Mouse (Mus musculus) cerebellum, postnatal 14 days (tissue): ENCODE results near the gene Cd69.

Experiments
- DNase-seq, 2 experiments: peaks; one replicate each; pipeline ENCODE4 v3.0.0; 2021; ENCODE audit warnings: mixed read lengths in 2 of 2

Cd69 gene

DNA sequence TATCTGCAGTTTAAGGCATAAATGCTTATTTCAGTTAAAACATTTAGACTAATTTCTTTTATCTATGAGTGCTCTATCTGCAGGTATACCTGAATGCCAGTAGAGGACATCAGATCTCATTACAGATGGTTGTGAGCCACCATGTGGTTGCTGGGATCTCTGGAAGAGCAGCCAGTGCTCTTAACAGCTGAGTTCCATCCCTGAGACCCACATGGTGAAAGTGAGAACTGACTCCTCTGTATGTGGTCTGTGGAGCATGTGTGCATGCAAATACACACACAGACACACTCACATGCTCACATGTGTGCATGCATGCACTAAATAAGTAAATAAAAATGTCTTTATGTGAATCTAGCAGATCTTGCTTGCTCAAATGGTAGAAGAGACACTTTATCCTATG lies 29.4 kb downstream of the Cd69 start:
- no peak for DNase-seq

DNA sequence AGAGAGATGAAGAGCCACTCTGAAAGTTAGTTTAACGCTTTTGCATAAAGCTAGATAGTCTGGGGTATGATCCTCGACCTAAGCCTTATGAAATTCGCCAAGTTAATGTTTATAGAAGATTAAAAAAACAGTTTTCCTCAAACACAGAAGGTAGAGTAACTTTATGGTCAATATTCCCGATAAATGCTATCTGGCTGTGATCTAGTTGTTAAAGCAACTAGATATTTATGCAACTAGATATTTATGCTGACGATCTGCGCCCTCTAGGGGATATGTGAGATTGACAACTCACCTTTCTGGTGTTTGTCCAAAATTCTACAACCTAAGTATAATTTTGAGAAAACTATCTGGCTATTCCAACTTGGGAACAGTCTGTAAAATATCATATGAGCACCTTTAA lies 33.3 kb downstream of the Cd69 start:
- no peak for DNase-seq

DNA sequence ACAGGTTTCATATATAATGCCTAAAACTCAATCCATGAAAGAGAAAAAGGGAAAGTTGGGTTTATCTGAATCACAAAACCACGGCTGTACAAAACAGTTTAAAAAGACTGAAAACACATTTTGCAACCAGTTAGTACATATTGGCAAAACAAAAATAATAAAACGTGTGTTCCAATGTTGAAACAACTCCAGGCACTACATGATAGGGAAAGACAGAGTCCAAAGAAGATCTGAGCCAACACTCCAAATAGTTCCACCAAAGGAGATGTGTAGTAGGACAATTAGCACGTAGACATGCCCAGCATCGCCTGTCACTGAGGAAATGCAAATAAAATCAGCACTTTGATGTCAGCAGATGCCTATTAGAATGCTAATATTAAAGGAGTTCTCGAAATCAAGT lies 33.8 kb downstream of the Cd69 start:
- DNase-seq, result no peak

DNA sequence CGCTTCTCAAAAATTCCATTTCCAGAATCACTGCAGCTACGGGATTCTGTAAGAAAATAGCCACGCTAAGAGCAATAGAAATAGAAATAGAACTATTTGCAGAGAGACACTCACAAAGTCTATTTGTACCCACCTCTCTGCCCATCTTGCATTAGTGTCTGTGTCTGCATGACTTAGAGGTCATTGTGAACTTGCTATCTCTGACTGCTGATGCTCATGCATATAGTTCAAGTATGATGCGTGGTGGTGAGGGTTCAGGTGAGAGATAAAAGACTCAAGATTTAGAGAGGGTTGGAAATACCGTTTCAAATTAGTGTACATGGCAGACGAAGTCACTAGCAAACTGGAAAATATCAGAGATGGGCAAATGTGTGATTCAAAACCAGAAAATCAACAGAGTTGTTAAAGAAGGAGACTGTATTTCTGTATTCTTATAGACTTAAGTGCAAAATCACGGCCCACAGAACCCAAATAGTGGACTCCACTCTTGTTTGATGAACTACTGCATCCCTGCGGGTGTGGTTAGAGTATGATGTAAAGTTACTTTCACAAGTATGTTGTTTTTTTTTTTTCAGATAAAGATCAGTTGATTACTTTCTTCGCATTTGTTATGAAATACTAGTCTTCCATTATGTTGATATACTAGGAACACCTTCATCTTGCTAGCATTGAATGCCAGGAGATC lies 35.5 kb downstream of the Cd69 start:
- no peak for DNase-seq

DNA sequence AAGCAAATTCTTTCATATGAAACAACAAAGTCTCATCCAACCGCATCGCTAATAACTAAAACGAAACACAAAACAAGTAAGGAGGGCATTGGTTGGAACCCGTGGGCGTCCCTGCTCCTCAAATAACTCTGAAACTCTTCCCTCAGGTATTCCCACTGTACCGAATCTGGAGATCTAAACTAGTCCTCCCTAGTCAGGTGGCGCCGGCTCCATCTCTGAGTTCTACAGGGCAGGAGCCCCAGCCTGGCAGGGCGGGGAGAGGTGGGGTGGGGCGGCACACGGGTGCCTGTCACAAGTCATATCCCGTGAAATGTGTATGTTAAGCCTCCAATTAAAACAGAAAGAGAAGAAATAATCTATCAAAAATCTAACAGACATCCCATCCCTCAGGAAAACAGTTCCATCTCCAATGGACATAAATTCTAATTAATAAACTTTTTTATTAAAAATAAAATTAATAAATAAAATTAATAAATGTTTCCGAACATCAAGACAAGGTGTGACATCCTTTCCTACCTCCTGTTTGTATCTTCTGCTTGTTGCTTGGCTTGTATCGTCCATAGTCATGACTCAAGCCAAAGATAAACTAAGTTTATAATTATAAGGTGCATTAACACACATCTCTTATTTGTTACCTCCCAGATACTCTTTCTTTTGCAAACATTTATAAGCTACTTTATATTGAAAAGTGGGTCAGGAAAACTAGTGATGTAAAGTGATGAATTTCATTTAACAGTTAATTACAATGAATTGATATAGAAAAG lies 36.8 kb downstream of the Cd69 start:
- peak; percentile 35 to 36 for DNase-seq

DNA sequence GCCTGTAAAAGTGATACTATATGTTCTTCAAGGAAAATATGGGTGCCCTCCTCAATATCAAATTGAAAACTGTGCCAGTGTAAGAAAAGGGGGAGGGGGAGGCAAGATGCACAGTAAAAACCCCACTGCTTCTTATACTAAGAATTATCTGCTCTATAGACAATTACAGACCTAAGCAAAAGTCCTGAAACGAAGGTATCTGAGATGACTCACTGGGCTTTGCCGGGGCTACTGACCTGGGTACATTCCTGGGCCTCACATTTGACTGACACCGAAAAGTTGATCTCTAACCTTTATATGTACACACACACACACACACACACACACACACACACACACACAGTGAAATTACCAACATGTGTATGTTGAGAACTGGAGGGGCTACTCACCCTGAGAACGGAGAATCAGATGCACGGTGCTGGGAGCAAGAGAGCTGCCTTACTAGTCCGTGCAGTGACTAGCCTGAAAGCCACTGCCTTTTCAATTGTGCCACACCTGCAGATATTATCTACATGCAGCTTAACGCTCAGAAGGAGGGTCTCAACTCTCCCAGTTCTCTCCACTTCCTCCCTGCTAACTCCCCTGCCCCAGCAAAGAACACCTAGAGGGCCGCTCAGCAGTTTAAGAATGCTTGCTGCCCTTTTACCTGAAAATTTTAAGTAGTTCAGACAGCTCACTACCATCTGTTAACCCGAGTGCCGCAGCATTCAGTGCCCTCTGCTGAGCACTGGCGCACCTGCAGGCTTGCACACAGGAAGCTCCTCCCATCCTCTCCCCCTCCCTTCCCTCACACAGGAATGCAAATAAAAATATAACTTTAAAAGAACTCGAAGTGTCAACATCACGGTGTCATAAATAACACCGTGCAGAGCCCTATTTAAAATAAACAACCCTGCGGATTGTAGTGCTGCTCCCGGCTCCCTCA lies 37.6 kb downstream of the Cd69 start:
- peak; percentile 76 to 80 for DNase-seq

DNA sequence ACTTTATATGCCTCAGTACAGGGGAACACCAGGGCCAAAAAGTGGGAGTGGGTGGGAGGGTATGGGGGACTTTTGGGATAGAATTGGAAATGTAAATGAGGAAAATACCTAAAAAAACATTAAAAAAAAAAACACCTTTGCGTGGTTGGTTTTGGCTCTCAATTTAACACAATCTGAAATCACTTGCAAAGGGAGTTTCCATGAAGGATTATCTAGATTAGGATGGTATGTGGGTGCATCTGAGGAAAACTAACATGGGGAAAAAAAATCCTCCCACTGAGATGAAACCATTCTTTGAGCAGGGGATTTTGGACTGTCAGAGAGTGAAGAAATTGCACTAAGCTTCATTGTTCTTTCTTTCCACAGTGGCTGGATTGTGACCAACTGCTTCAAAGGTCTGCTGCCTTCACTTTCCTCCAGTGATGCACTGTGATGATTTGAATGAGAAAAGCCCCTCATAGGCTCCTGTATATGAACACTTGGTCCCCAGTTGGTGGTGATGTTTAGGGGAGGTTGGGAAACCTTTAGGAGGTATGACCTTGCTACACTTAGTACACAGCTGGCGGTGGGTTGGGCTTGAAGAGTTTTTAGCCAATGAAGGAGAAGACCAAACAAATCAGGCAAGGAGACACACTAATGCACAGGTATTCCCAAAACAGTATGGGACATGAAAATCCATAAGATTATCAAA lies 38.4 kb downstream of the Cd69 start:
- no peak for DNase-seq

DNA sequence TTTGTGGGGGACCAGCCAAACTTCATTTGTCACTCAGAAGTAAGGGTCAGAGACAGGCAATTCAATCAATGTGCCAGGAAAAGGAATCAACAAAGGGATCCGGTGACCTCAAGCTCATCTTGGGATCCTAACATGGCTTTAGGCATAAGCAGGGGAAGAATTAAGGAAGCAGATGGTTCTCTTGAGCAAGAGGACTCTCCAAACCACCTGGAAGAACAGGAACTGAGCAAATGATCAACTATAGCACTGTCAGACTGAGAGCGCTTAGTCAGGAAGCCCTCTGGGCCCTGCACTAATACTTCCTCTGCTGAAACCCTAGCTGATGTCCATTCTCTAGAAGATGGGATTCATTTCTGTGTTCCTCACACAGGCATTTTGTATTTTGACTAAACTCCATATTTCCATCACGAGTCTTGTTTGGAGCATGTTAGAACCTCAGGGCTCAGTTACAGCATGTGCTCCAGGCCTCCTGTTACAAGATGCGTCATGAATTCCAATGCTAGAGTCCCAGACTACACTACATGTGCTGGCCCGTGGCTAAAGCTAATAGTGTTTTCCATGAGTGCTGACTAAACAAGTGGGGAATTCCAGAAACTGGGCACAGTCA lies 39.3 kb downstream of the Cd69 start:
- no peak for DNase-seq

DNA sequence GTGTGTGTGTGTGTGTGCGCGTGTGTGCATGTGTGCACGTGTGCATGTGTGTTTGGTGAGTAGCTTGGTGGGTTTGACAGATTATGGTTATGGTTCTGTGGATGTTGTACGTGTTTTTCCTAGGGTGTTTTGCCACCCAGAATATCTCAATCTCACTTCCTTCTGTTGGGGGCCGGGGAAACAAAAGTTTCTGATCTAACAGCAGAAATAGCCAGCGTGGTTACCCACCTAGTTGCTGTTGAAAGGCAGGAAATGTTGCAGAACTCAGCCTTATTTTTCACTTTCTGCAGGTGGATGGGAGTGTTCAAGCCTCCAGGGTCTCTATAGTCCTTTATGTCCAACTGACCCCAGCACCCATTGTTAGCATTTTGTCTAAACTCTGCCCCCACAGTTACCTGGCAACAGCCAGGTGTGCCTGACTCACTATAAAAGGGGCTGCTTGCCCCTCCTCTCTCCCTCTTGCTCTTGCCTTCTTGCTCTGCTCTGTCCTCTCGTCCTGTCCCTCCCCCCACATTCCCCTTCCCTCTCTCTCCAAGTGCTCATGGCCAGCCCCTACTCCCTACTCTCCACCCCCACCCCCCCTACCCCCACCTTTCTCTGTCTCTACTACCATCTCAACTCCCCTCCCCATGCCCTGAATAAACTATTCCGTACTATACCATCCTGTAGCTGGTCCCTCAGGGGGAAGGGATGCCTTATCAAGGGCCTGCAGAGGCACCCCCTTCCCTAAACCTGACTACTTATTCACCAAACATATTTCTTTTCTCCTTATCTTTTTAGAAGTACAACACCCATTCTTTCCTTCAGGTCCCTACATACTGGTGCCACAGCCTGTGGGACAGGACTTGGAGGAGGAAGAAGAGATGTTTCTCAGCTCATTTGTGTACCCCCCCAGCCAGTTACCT lies 40.5 kb downstream of the Cd69 start:
- DNase-seq, result no peak

DNA sequence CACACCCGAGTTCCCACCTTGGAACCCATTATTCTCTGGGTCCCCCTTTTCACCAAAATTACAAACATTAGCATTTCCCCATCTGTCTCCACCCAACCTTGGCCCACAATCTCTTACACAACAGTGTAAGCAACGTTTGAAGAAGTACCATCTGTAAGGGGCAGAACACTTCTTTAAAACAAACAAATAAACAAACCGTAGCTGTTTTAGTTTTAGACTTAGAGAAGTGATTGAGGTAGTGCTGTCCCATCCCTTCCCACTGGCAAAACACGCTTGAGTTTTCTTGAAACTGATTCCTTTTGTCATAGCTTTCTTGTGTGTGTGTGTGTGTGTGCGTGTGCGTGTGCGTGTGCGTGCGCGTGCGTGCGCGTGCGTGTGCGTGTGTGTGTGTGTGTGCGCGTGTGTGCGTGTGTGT lies 41.3 kb downstream of the Cd69 start:
- DNase-seq, result no peak

DNA sequence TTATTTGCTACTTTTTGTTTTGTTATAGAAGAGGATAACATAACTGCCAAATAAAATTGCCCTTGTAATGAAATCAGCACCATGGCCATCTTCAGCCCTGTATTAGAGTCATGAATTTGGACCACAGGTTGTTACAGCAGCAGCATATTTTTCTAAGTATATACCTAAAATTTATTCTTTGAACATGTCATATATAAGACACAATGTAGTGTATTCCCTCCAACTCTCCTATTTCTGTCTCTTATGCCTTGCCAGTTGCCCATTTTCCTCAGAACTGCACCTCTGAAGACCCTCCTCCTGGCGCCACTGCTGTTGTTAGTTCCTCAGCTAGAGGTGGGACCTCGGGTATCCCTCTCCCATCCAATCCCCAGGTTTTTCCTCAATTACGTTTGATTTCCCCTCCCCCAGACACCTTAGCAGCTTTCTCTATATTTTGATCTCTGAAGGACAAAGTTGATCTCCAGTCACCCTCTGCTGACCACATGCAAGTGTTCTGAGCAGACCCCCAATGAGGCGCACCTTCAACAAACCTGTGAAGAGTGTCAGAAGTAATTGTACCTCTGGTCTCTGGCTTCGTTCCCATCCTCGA lies 41.8 kb downstream of the Cd69 start:
- no peak for DNase-seq

DNA sequence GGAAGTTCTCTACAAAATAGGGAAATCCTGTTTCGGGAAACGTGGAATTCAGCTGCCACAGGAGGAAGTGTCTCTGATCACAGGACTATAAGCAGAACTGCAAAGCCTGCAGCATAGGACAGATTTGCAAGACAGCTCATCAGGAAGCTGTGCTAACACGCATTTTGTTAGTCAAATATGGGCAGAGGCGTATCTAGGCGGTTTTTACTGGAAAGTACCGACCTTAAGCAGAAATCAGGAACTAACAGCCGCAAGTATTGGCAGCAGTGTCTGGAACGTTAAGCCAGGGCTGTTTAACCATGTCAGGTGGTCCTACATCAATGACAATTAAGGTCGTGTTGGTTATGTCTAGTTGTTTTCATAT lies 42.4 kb downstream of the Cd69 start:
- no peak for DNase-seq

DNA sequence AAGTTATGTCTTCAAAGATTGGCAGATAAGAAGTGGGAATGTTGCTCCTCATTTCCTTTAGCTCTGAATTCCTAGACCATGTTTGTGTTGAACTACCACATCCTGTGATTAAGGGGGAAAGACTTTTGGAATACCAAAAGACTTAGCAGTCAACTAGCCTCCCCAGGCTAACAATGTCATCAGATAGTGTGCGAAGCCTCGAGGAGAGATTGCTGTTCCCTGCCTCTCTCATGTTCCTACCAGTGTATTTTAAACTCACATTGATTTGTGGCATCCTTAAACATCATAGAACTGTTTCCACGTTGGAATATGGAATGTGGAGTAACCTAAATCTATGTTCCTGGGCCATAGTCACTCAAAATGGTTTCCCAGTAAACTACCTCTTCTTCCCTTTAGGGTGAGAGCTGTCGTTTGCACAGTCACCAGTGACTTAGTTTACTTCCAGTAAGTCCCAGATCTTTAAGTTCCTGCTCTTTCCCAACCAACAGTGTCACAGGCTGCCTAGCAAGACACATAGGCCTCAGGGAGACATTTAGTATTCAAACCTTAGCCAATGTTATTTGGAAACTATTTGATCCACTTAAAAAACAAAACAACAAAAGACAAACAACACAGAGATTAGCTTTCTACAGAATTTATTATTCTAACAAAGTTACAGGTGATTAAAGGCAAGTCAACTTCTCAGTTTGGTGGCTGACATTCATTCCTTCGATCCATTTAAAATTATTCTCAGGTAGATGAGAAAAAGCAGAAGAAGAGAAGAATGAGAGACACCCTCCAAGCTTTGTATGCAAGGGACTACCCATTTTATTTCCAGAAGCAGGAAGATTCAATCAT lies 43.0 kb downstream of the Cd69 start:
- no peak for DNase-seq

DNA sequence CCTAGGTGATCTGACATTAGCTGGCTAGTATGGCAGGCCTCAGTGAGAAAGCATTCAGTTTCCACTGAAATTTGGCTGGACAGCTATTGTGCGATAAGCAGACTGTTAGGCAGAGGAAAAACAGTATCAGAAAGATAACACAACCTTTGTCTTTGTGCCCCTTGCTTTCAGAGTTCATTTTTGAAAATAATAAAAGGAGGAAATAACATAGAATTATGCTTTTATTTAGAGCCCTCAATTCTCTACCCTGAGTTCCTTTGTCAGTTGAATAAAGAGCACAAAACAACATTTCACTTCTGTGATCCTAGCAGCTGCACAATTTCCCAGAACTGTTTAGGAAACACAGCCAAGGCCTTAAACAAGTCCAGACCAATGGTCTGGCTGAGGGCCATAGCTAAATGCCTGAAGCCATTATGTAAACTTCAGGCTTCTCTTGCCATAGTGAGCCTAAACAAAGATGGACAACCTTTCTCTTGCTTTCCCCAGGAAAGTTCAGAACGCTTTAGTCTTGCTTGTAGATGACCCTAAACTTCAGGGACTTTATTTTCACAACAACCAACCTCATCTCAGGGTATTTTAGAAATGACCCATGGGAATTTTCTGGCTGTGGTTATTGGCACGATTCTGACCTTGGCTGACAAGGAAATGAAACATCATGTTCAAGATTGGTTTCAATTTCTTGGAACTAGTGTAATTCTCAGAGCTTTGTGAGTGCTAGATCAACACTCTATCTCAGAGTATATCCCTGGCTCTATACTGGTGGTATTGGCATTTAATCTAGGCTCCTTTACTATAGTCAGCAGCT lies 45.3 kb downstream of the Cd69 start:
- DNase-seq, result peak; percentile 18 to 19

DNA sequence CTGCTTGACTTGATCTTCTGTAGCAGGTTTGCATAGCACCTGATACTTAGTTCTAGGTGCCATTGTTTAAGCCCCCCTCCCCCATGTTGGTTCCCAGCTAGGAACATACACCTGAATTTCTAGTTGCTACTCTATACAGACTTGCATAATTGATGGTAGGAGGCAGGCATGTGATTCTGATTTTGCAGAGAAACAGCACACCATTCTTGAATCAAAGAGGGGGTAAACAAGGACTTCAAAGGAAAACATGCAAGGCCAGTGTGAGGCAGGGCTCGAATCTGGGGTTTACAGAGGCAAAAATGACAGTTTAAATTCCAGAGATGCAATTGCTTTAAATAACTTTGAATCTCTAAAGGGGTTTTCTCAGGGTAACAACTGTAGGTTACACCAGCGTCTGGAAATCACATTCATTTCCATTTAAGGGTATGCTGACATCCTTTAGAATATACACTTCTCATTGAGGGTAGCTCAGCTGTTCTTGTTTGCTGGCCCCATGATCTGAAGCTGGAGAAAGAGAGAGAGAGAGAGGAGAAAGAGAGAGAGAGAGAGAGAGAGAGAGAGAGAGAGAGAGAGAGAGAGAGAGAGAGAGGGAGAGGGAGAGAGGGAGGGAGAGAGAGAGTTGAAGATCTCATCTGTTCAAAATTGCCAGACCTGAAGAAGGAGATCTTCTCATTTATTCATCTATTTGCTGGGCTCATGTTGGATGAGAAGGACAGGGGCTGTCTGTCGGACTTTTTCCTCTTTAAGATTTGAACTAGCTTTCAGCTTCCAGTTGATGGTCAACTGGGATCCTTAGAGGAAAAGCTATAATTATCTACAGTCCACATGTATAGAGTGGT lies 46.1 kb downstream of the Cd69 start:
- no peak for DNase-seq

DNA sequence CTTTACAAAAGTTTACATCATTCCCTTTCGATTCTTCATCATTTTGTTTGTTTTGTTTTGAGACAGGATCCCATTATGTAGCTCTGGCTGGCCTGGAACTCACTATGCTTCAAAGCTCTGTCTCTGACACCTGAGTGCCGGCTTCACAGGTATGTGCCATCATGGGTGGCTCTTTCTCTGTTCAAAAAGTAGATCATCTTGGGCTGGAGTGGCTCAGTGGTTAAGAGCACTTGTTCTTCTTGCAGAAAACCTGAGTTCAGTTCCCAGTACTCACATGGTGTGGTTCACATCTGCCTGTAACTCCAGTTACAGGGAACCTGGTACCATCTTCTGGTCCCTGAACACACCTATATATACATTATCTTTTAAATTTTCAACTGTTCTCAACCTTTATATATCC lies 50.2 kb downstream of the Cd69 start:
- no peak for DNase-seq

DNA sequence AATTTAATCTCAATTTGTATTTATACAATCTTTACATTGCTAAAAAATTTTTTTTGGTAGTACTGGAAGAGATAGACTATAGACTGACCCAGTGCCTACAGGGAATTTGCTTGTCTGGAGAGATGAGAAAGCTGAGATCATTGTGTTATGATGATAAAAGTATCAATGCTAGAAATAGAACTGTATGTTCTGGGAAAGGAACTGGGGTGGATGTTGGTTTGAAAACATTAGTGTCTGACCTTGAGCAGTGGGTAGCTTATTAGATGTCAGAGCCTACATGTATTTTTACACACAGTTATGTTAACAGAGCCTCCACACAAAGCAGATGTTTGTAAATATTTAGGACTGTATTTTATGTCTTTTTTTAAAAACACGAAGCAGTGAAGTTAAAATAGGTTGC lies 51.1 kb downstream of the Cd69 start:
- no peak for DNase-seq

DNA sequence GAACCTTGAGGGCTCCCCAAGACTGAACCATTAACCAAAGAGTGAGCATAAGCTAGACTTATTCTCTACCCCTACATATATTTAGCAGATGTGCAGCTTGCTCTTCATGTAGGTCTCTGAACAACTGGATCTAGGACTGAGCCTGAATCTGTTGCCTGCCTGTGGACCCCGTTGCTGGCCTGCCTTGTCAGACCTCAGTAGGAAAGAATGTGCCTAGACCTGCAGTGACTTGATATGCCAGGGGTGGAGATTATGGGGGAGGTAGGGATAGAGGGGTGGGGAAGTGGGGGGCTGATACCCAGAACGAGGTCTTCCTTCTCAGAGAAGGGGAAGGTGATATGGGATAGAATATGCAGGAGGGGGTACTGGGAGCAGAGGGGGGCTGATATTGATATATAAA lies 51.6 kb downstream of the Cd69 start:
- no peak for DNase-seq
